Mouse (Mus musculus) ES-E14 (cell line): ENCODE data around the gene 5330417C22Rik.

Source experiments
- CHD2 ChIP-seq: IDR thresholded peaks from 2 replicates; pipeline ENCODE4 v1.6.1; 2014; ENCODE audit warnings: mild to moderate bottlenecking, low read depth, low read length, inconsistent platforms
- HCFC1 ChIP-seq: IDR thresholded peaks from 2 replicates; pipeline ENCODE4 v1.6.1; 2012; ENCODE audit warnings: low read length, inconsistent platforms, borderline replicate concordance; ENCODE audit not compliant: insufficient read depth
- ZC3H11A ChIP-seq: IDR thresholded peaks from 2 replicates; pipeline ENCODE4 v1.6.1; 2012; ENCODE audit warnings: low read depth, mild to moderate bottlenecking, inconsistent platforms, low read length, borderline replicate concordance
- ZNF384 ChIP-seq: IDR thresholded peaks from 2 replicates; pipeline ENCODE4 v1.6.1; 2012; ENCODE audit warnings: low read depth, low read length, inconsistent platforms

DNA sequence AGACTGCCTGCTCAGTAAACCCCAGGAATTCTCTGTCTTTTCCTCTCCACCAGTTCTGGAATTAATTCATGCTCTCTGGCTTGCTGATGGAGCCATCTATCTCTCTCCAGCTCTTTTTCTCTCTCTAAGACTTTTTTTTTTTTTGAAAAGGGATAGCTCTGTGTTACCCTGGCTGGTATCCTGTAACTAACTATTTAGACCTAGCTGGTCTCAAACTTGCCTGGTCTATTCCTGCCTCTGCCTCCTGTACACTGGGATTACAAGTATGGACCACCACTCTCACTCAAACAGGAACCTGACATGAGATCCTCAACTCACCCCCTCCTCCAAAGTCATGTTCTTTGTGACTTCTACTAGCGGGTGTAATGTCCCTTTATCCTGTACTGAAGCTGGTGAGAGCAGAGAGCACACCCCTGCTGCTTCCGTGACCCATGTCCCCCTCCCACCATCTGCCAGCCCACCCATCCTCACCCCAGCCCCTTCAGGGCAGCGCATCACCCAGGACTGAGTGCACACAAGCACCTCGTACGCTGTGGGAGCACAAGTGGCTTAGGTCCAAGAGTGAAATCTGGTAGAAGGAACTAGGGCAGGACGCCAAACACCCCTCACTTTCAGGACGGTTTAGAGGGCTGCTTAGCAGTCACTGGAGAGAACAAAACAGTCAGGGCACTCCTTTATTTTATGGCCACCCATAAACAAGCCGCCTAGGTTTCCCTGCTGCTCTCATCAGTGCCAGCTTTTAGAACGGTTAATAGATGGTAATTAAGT lies 25.4 kb downstream of the 5330417C22Rik start:
- TF ChIP-seq CHD2 (no peak), HCFC1 (no peak), ZC3H11A (no peak), ZNF384 (no peak)
